Mouse (Mus musculus): ENCODE data around the gene Plbd1. TPM values are rescaled to one million over a fixed set of nuclear protein-coding genes. Genes with fewer than 3 reads are reported as not detected.

Plbd1 gene
- polyA plus RNA-seq, 1 experiment from 2014 or later = 2.9 TPM

- ATAC-seq (ENCODE audit: insufficient read depth) (no peak), DNase-seq (no peak)
- Histone ChIP-seq H3K27me3 (ENCODE audit: insufficient read depth, low read length) (no peaks in the 10 kb centered on the region), H3K4me1 (ENCODE audit: insufficient read depth) (no peaks in the 10 kb centered on the region), H3K9me3 (ENCODE audit: low read depth, low read length) (no peaks in the 10 kb centered on the region), H3K27ac (ENCODE audit: low read depth) (no peak overlapping the region), H3K9ac (no peak overlapping the region), H3K4me2 (no peak overlapping the region), H3K36me3 (ENCODE audit: insufficient read depth) (no peaks in the 10 kb centered on the region), H3K4me3 (ENCODE audit: low read depth, low read length) (no peak overlapping the region)
- TF ChIP-seq CTCF (IDR thresholded peaks at IDR 0.05; ENCODE audit: low read depth) = no peak
- 61% methylated on average over 5 of the region's 5 CpGs for WGBS
Measured at GRCm38 (mm10) chr6:136685433-136685832, 23.7 kb upstream of the Plbd1 start.

GRCm38 (mm10) chr6:136683410-136684334 lies 21.9 kb upstream of the Plbd1 start:
- no peaks in the 10 kb centered on the region for H3K4me1 ChIP-seq (ENCODE audit: insufficient read depth)
- TF ChIP-seq CTCF (IDR thresholded peaks at IDR 0.05; ENCODE audit: low read depth) = no peak
- no peaks in the 10 kb centered on the region for H3K36me3 ChIP-seq (ENCODE audit: insufficient read depth)
- ATAC-seq (ENCODE audit: insufficient read depth) (no peak), DNase-seq (no peak)
- H3K9me3 ChIP-seq (ENCODE audit: low read depth, low read length) = no peaks in the 10 kb centered on the region
- no peak overlapping the region for H3K4me2 ChIP-seq
- no peak overlapping the region for H3K4me3 ChIP-seq (ENCODE audit: low read depth, low read length)
- H3K27ac ChIP-seq (ENCODE audit: low read depth) = no peak overlapping the region
- H3K27me3 ChIP-seq (ENCODE audit: insufficient read depth, low read length) = no peaks in the 10 kb centered on the region
- WGBS = 83% methylated on average over 11 of the region's 11 CpGs
- H3K9ac ChIP-seq = no peak overlapping the region

- no peaks in the 10 kb centered on the region for H3K4me1 ChIP-seq (ENCODE audit: insufficient read depth)
- ATAC-seq (ENCODE audit: insufficient read depth) = no peak
- 33% methylated on average over 2 of the region's 2 CpGs for WGBS
Measured at GRCm38 (mm10) chr6:136679381-136679780, 17.7 kb upstream of the Plbd1 start.

GRCm38 (mm10) chr6:136674935-136675334 lies 13.2 kb upstream of the Plbd1 start:
- no peak overlapping the region for H3K4me2 ChIP-seq
- no peak for DNase-seq
- ATAC-seq (ENCODE audit: insufficient read depth) = no peak
- H3K27ac ChIP-seq (ENCODE audit: low read depth) = no peak overlapping the region
- H3K36me3 ChIP-seq (ENCODE audit: insufficient read depth) = no peaks in the 10 kb centered on the region
- TF ChIP-seq CTCF (IDR thresholded peaks at IDR 0.05; ENCODE audit: low read depth) = no peak
- H3K9me3 ChIP-seq (ENCODE audit: low read depth, low read length) = no peaks in the 10 kb centered on the region
- no peak overlapping the region for H3K9ac ChIP-seq
- peaks cover 7% of the 10 kb centered on the region for H3K4me1 ChIP-seq (ENCODE audit: insufficient read depth)
- H3K4me3 ChIP-seq (ENCODE audit: low read depth, low read length) = no peak overlapping the region
- WGBS = 91% methylated on average over 6 of the region's 6 CpGs
- no peaks in the 10 kb centered on the region for H3K27me3 ChIP-seq (ENCODE audit: insufficient read depth, low read length)

More at GRCm38 (mm10) chr6:136679381-136679780, 17.7 kb upstream of the Plbd1 start:
- no peak for TF ChIP-seq CTCF (IDR thresholded peaks at IDR 0.05; ENCODE audit: low read depth)
- DNase-seq = no peak
- H3K4me3 ChIP-seq (ENCODE audit: low read depth, low read length) = no peak overlapping the region
- no peak overlapping the region for H3K27ac ChIP-seq (ENCODE audit: low read depth)
- no peaks in the 10 kb centered on the region for H3K36me3 ChIP-seq (ENCODE audit: insufficient read depth)
- H3K9me3 ChIP-seq (ENCODE audit: low read depth, low read length) = no peaks in the 10 kb centered on the region
- H3K4me2 ChIP-seq = no peak overlapping the region
- H3K9ac ChIP-seq = no peak overlapping the region
- no peaks in the 10 kb centered on the region for H3K27me3 ChIP-seq (ENCODE audit: insufficient read depth, low read length)

DNA sequence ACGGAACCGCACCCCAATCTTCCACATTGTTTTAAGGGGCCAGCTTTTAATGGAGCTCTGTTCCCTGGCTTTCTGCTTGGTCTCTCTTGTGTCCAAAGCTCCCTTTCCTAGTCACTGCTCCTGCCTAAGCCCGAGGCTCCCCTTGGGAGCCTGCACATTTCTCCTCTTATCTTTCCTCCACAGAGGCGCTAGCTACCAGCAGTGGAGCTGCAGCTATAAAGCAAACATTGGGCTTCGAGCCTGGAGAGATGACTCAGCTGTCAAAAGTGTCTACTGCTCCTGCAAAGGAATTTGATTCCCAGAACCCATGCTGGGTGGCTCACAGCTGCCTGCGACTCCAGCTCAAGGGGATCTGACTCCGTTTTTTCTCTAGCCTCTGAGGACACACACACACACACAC lies 10.7 kb upstream of the Plbd1 start:
- H3K27ac ChIP-seq (ENCODE audit: low read depth) = peak overlapping the region; percentile 69
- peaks cover 7% of the 10 kb centered on the region for H3K4me1 ChIP-seq (ENCODE audit: insufficient read depth)
- peak; percentile 26; the same call in 1 of the 2 replicates for TF ChIP-seq CTCF (IDR thresholded peaks at IDR 0.05; ENCODE audit: low read depth)
- no peak overlapping the region for H3K9ac ChIP-seq
- H3K4me3 ChIP-seq (ENCODE audit: low read depth, low read length) = no peak overlapping the region
- DNase-seq (peak; percentile 91), ATAC-seq (ENCODE audit: insufficient read depth) (peak; percentile 95)
- H3K4me2 ChIP-seq = peak overlapping the region; percentile 12; the same call in 1 of the 2 replicates
- 29% methylated on average over 7 of the region's 7 CpGs for WGBS
- no peaks in the 10 kb centered on the region for H3K9me3 ChIP-seq (ENCODE audit: low read depth, low read length)
- H3K27me3 ChIP-seq (ENCODE audit: insufficient read depth, low read length) = no peaks in the 10 kb centered on the region
- H3K36me3 ChIP-seq (ENCODE audit: insufficient read depth) = no peaks in the 10 kb centered on the region

DNA sequence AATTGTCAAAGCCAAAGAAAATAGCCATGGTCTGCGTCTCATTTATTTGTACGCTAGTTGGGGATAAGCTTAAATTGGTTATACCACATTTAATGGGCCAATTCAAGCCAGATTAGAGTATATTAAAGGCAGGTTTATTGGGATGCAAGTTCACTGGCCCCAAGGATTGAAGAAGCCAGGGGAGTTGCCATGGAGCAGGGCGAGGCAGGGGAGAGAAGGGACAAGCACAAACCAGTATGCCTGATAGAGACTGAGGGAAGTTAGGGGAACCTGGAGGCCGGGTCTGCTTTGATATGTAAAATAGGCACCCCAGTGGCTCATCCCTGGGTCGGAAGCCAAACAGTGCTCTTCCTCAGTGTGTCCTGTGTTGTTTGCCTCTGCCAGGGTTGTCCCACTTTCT lies 7.5 kb upstream of the Plbd1 start:
- Histone ChIP-seq H3K4me1 (ENCODE audit: insufficient read depth) (peaks cover 7% of the 10 kb centered on the region), H3K9ac (no peak overlapping the region), H3K4me3 (ENCODE audit: low read depth, low read length) (no peak overlapping the region), H3K9me3 (ENCODE audit: low read depth, low read length) (no peaks in the 10 kb centered on the region), H3K27me3 (ENCODE audit: insufficient read depth, low read length) (no peaks in the 10 kb centered on the region), H3K27ac (ENCODE audit: low read depth) (no peak overlapping the region), H3K36me3 (ENCODE audit: insufficient read depth) (no peaks in the 10 kb centered on the region), H3K4me2 (no peak overlapping the region)
- DNase-seq = no peak
- whole genome bisulfite sequencing = 66% methylated on average over 5 of the region's 5 CpGs
- TF ChIP-seq CTCF (IDR thresholded peaks at IDR 0.05; ENCODE audit: low read depth) = no peak
- ATAC-seq (ENCODE audit: insufficient read depth) = no peak

DNA sequence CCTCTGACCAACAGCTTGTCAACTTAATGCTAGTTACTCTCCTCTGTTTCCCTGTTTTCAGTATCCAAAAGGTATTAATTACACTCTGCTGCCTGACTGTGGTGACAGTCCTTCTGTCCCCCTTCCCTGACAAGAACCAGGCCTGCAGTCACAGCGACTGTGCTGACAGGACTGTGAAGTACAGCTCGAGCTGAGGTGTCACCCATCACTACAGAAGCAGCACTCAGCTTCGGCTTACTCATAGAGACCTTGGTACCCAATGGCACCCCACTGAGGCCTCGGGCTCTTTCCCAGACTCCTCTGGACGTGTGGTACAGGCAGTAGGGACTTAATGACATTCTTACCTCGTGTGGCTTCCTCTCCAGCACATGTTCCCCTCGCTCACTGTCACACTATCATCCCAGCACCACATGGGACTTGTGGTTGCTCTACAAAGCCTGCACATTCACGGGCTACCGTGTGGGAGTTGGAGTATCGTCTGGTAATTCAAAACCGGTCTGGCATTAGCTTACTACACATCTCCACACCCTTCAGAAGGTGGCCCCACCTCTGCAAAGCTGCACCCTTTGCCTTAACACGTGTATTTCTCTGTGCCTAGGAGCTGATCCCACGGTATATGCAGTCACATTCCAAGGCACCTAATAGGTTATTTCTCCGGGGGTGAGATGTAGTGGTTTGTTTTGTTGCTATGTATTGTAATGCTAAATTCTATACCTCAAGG lies 6.7 kb upstream of the Plbd1 start:
- no peaks in the 10 kb centered on the region for H3K9me3 ChIP-seq (ENCODE audit: low read depth, low read length)
- 37% methylated on average over 14 of the region's 14 CpGs for WGBS
- no peak overlapping the region for H3K4me2 ChIP-seq
- H3K36me3 ChIP-seq (ENCODE audit: insufficient read depth) = no peaks in the 10 kb centered on the region
- H3K4me1 ChIP-seq (ENCODE audit: insufficient read depth) = peaks cover 7% of the 10 kb centered on the region
- no peaks in the 10 kb centered on the region for H3K27me3 ChIP-seq (ENCODE audit: insufficient read depth, low read length)
- no peak for ATAC-seq (ENCODE audit: insufficient read depth)
- H3K4me3 ChIP-seq (ENCODE audit: low read depth, low read length) = no peak overlapping the region
- no peak for TF ChIP-seq CTCF (IDR thresholded peaks at IDR 0.05; ENCODE audit: low read depth)
- H3K9ac ChIP-seq = no peak overlapping the region
- no peak for DNase-seq
- H3K27ac ChIP-seq (ENCODE audit: low read depth) = no peak overlapping the region
